Mouse (Mus musculus) liver, embryonic 11.5 days (tissue): Measurements from ENCODE around the gene Col7a1. TPM values are rescaled to one million over a fixed set of nuclear protein-coding genes. Genes with fewer than 3 reads are reported as not detected.

ENCODE experiments used
- ATAC-seq: fragments of 200-750 bp; cut with Nextera tagmentation; replicated peaks from 2 replicates; pipeline ENCODE4 v1.8.0; 2017; ENCODE audit warnings: moderate number of reproducible peaks, mild to moderate bottlenecking, moderate TSS enrichment, moderate library complexity; ENCODE audit not compliant: low FRiP score
- DNase-seq: peaks from one replicate; pipeline ENCODE4 v3.0.0-alpha.2; 2017; ENCODE audit warnings: low spot score
- H3K27ac ChIP-seq: fragments of 300-500 bp; sonication (generic); 2 replicates; pipeline ENCODE4 v1.5.1; 2014; ENCODE audit warnings: mild to moderate bottlenecking, low read depth, low read length, control low read depth
- H3K27me3 ChIP-seq: fragments of 300-500 bp; sonication (generic); replicated peaks from 2 replicates; pipeline ENCODE4 v1.6.1; 2014; ENCODE audit warnings: low read length, mixed read lengths; ENCODE audit not compliant: control insufficient read depth, insufficient read depth
- H3K36me3 ChIP-seq: fragments of 300-500 bp; sonication (generic); 2 replicates; pipeline ENCODE4 v1.6.1; 2014; ENCODE audit warnings: mild to moderate bottlenecking, low read length, moderate library complexity, mixed read lengths; ENCODE audit not compliant: control insufficient read depth, insufficient read depth
- H3K4me1 ChIP-seq: fragments of 300-500 bp; sonication (generic); replicated peaks from 2 replicates; pipeline ENCODE4 v1.6.1; 2014; ENCODE audit warnings: low read length, mixed read lengths; ENCODE audit not compliant: control insufficient read depth, insufficient read depth
- H3K4me2 ChIP-seq: fragments of 300-500 bp; sonication (generic); 2 replicates; pipeline ENCODE4 v1.6.1; 2014; ENCODE audit warnings: mild to moderate bottlenecking, control low read depth, moderate library complexity
- H3K4me3 ChIP-seq: fragments of 300-500 bp; sonication (generic); 2 replicates; pipeline ENCODE4 v1.5.1; 2014; ENCODE audit warnings: low read depth, low read length, control low read depth
- H3K9ac ChIP-seq: fragments of 300-500 bp; sonication (generic); 2 replicates; pipeline ENCODE4 v1.6.1; 2014; ENCODE audit warnings: low read depth, low read length, control low read depth
- H3K9me3 ChIP-seq: fragments of 300-500 bp; sonication (generic); 2 replicates; pipeline ENCODE4 v1.6.1; 2016; ENCODE audit warnings: low read length, inconsistent platforms, mixed read lengths; ENCODE audit not compliant: control insufficient read depth
- WGBS: fragments of 180-500 bp; shearing (Covaris S2); extraction: QIAGEN DNeasy Blood & Tissue Kit; methylation state at CpG from one replicate; pipeline ENCODE4 v1.1.7; 2014; 5-methylcytosine and 5-hydroxymethylcytosine counted together
- polyA plus RNA-seq: library from polyadenylated mRNA; unstranded; fragments of >200 nt; fragmentation: Nextera tagmentation; extraction: Ambion mirVana; gene quantifications from 2 replicates; pipeline ENCODE4 v1.2.1, GENCODE M21; 2014

The Col7a1 gene
- polyA plus RNA-seq, 1 experiment from 2014 or later, result 0.69 TPM

DNA sequence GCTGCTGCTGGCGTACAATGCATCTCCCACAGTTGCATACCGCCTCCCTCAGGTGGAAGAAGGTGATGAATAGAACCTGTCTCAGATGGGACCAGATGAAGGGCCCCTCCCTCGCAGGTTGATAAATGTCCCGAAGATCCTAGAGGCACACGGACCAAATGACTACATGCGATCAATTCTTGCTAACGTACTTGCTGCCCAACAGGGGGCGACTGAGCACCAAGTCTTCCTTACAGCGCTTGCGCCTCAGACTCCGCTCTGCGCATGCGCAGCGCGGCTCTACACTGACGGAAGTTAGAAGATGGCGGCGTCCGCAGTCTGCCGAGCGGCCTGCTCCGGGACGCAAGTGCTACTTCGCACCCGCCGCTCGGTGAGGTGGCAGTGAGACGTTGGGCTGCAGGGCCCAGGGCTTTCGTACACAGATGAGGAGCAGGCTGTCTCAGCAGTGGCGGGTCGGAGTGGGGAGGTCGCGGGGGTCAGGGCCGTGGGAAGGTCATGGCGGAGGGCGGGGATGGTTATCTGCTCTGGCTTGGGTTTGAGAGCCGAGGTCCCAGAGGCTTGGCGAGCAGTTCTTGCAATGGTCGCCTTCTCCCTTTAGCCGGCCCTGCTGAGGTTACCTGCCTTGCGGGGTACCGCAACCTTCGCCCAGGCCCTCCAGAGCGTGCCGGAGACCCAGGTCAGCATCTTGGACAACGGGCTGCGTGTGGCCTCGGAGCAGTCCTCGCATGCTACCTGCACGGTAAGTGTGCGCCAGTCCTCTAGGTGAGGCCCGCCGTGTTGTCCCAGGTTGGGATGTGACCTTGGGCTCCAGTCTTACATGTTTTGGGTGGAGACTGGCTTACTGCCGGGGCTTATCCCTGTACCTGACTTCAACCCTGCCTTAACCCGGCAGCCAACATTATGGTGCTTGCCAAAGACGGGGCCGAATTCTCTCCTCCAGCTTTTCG lies 16.7 kb upstream of the Col7a1 start, which contains the start of gene Uqcrc1:
TSS of gene Uqcrc1 (plus strand) at position 216 of the 947 bp plus-strand sequence.
- Histone ChIP-seq H3K9me3 (no peaks in the 10 kb centered on the region), H3K9ac (peak within 1 kb of the TSS; percentile 94), H3K27me3 (no peaks in the 10 kb centered on the region), H3K4me3 (peak within 1 kb of the TSS; percentile 96), H3K27ac (peak within 1 kb of the TSS; percentile 1), H3K4me1 (peaks cover 3% of the 10 kb centered on the region), H3K36me3 (peaks cover 23% of the 10 kb centered on the region), H3K4me2 (peak within 1 kb of the TSS; percentile 89)
- peak; percentile 84 for ATAC-seq
- peak; percentile 87 for DNase-seq
- WGBS, result under 1% methylated on average over 58 of the region's 58 CpGs

DNA sequence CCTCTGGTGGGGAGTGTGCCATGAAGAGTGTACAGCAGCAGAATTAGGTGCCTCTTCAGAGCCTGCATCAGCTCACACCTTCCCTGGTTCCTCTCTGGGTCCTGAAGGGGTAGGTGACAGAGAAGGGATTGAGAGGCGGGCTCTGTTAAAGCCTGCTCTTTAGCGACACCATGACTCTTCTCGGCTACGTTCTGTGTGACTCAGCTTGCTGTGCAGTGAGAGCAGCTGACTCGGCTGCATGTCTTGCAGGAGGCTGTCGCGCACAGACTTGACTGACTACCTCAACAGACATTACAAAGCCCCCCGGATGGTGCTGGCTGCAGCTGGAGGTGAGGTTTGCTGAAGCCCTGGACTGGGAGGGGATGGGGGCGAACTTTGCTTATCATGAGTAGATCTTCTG lies 8.3 kb upstream of the Col7a1 start:
- Histone ChIP-seq H3K4me3 (no peak overlapping the region), H3K4me1 (no peaks in the 10 kb centered on the region; the same call in 1 of the 2 replicates), H3K9me3 (no peaks in the 10 kb centered on the region), H3K27ac (no peak overlapping the region), H3K36me3 (peaks cover 72% of the 10 kb centered on the region), H3K9ac (0 out of 2 replicates have a peak overlapping the region, but pooled peaks have one; percentile 12), H3K27me3 (no peaks in the 10 kb centered on the region), H3K4me2 (no peak overlapping the region)
- ATAC-seq (no peak), DNase-seq (no peak)
- WGBS, result 81% methylated on average over 9 of the region's 9 CpGs

DNA sequence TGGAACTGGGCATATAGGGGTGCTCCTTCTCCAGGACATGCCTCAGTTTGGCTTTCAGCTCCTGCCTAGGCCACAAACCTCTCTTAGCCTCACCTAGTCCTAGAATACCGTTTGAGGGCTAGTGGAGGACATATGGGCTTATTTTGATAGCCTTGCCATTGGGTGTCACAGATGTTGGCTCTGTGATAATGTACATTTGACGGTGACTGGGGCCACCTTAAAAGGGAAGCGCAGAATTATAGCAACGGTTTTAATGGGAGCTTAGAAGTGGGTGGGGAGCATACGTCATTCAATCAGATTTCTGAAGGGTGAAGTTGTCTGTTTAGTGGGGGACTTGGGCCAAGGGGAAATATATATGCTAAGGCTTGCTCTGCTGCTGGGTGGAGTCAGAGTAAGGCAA lies 7.8 kb upstream of the Col7a1 start:
- Histone ChIP-seq H3K9ac (no peak overlapping the region), H3K27ac (no peak overlapping the region), H3K4me1 (no peaks in the 10 kb centered on the region; the same call in 1 of the 2 replicates), H3K4me2 (no peak overlapping the region), H3K9me3 (no peaks in the 10 kb centered on the region), H3K4me3 (no peak overlapping the region), H3K36me3 (peaks cover 72% of the 10 kb centered on the region), H3K27me3 (no peaks in the 10 kb centered on the region)
- no peak for DNase-seq
- WGBS, result 71% methylated on average over 5 of the region's 5 CpGs
- peak; percentile 42; the same call in 1 of the 2 replicates for ATAC-seq

- Histone ChIP-seq H3K9me3 (no peaks in the 10 kb centered on the region), H3K27me3 (peaks cover 20% of the 10 kb centered on the region), H3K36me3 (peaks cover 50% of the 10 kb centered on the region), H3K4me2 (no peak overlapping the region), H3K4me3 (no peak overlapping the region), H3K9ac (no peak overlapping the region), H3K27ac (no peak overlapping the region), H3K4me1 (no peaks in the 10 kb centered on the region)
- ATAC-seq (no peak), DNase-seq (no peak)
- WGBS, result 89% methylated on average over 13 of the region's 13 CpGs
These were observed 4.0 kb upstream of the Col7a1 start for GRCm38 (mm10) chr9:108949231-108949966.

DNA sequence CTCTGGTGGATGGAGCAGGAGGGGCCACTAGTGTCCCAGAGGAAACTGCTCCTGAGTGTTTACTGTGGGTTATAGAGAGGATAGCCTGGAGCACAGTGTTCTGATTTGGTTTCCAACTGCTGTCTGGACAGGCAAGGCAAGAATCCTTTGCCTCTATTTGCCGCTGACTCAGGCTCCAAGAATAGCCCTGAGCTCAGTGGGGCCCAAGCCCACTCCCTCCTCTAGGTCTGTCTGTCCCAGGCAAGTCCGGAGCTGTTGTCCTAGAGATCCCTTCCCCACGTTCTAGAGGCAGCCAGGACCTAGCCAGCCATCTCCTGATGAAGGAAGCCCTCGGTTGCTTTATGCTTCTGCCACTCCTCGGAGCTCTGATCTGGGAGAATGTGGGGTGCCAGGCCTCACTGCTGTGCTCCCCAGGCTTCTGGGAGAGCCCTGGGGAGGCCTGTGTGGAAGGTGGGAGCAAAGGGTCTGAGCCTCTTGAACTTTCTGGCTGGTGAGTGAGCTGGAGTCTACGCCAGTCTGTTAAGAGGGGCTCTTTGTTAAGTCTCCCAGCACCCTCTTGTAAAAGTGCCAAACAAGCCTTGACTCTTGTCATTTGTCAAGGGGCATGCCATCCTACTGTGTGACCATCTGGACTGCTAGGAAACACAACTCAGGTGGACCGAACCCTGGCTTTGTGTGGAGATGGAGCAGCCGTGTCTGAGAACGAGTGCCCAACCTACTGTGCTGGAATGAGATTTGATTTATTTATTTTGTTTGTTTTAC lies 3.2 kb upstream of the Col7a1 start:
- H3K36me3 ChIP-seq, result peaks cover 43% of the 10 kb centered on the region
- H3K27ac ChIP-seq, result no peak overlapping the region
- no peaks in the 10 kb centered on the region for H3K4me1 ChIP-seq
- peaks cover 23% of the 10 kb centered on the region for H3K27me3 ChIP-seq
- no peak overlapping the region for H3K4me2 ChIP-seq
- DNase-seq, result no peak
- 83% methylated on average over 9 of the region's 9 CpGs for WGBS
- no peak overlapping the region for H3K9ac ChIP-seq
- H3K9me3 ChIP-seq, result no peaks in the 10 kb centered on the region
- no peak for ATAC-seq
- no peak overlapping the region for H3K4me3 ChIP-seq

GRCm38 (mm10) chr9:108955241-108955640 lies 1.9 kb downstream of the Col7a1 start:
- Histone ChIP-seq H3K4me1 (no peaks in the 10 kb centered on the region), H3K4me3 (no peak overlapping the region), H3K27ac (no peak overlapping the region), H3K27me3 (peaks cover 23% of the 10 kb centered on the region), H3K9me3 (no peaks in the 10 kb centered on the region), H3K4me2 (no peak overlapping the region), H3K36me3 (peaks cover 2% of the 10 kb centered on the region), H3K9ac (no peak overlapping the region)
- DNase-seq (no peak), ATAC-seq (no peak)
- WGBS, result 85% methylated on average over 11 of the region's 11 CpGs

DNA sequence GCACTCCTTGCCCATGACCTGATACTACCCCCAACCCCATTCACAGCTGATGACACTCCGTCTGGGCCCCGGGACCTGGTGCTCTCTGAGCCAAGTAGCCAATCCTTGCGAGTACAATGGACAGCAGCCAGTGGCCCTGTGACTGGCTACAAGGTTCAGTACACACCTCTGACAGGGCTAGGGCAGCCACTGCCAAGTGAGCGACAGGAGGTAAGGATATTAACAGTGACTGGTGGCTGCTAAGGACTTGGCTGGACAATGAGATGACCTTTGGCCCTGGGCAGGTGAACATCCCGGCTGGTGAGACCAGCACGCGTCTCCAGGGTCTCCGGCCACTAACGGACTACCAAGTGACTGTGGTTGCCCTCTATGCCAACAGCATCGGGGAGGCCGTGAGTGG lies 2.5 kb downstream of the Col7a1 start:
- no peak for DNase-seq
- H3K4me1 ChIP-seq, result no peaks in the 10 kb centered on the region
- WGBS, result 83% methylated on average over 11 of the region's 11 CpGs
- H3K27me3 ChIP-seq, result peaks cover 23% of the 10 kb centered on the region
- no peak overlapping the region for H3K9ac ChIP-seq
- H3K4me3 ChIP-seq, result no peak overlapping the region
- ATAC-seq, result no peak
- H3K9me3 ChIP-seq, result no peaks in the 10 kb centered on the region
- H3K27ac ChIP-seq, result no peak overlapping the region
- no peak overlapping the region for H3K4me2 ChIP-seq
- H3K36me3 ChIP-seq, result no peaks in the 10 kb centered on the region

DNA sequence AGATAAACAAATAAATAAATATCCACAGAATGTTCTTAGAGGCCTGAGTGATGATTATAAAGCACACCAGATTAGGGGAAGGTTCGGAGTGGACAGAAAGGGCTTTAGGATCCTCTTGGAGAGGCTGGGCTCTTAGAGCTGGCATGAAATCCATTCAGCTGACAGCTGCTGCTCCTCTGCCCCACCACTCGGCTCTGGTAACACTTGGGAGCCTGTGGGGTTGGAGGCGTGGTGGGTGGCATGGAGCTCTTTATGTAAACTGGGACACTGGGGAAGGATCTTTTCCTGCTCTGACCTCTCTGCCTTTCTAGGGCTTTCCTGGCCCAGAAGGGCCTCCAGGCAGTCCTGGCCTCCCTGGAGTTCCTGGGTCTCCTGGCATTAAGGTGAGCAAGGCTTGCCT lies 10.2 kb downstream of the Col7a1 start:
- ATAC-seq (no peak), DNase-seq (no peak)
- Histone ChIP-seq H3K9me3 (no peaks in the 10 kb centered on the region), H3K4me1 (no peaks in the 10 kb centered on the region), H3K27ac (no peak overlapping the region), H3K9ac (no peak overlapping the region), H3K4me2 (no peak overlapping the region), H3K27me3 (no peaks in the 10 kb centered on the region), H3K36me3 (no peaks in the 10 kb centered on the region), H3K4me3 (no peak overlapping the region)
- 71% methylated on average over 3 of the region's 3 CpGs for WGBS
